Mouse (Mus musculus) kidney, postnatal 14 days (tissue): ENCODE data around the gene Rab11a.

ENCODE experiments used
- DNase-seq: peaks from one replicate; pipeline ENCODE4 v3.0.0; 2022; ENCODE audit warnings: mixed read lengths

Gene Rab11a

GRCm38 (mm10) chr9:64737406-64738201 is at the start of gene Rab11a:
Gene Rab11a (minus strand): TSS chr9:64737758.
- peak; percentile 98 for DNase-seq

- DNase-seq: no peak
Measured at GRCm38 (mm10) chr9:64786216-64786905, 48.8 kb upstream of the Rab11a start.

GRCm38 (mm10) chr9:64784841-64785240 is 47.3 kb upstream of the Rab11a start:
- DNase-seq: peak; percentile 67

- DNase-seq: no peak
Measured at GRCm38 (mm10) chr9:64783511-64783910, 46.0 kb upstream of the Rab11a start.

- DNase-seq: peak; percentile 32
Measured at GRCm38 (mm10) chr9:64779628-64780027, 42.1 kb upstream of the Rab11a start.

GRCm38 (mm10) chr9:64778151-64778550 is 40.6 kb upstream of the Rab11a start:
- DNase-seq: no peak

- peak; percentile 3 for DNase-seq
Measured at GRCm38 (mm10) chr9:64777441-64777987, 40.0 kb upstream of the Rab11a start.

GRCm38 (mm10) chr9:64775491-64775890 is 37.9 kb upstream of the Rab11a start:
- DNase-seq: no peak

GRCm38 (mm10) chr9:64774883-64775282 is 37.3 kb upstream of the Rab11a start:
- DNase-seq: no peak

- peak; percentile 42 for DNase-seq
Measured at GRCm38 (mm10) chr9:64774411-64774811, 36.9 kb upstream of the Rab11a start.

- peak; percentile 17 for DNase-seq
Measured at GRCm38 (mm10) chr9:64773936-64774335, 36.4 kb upstream of the Rab11a start.

- DNase-seq: no peak
Measured at GRCm38 (mm10) chr9:64773254-64773653, 35.7 kb upstream of the Rab11a start.

GRCm38 (mm10) chr9:64771236-64771635 is 33.7 kb upstream of the Rab11a start:
- peak; percentile 30 for DNase-seq

- DNase-seq: no peak
Measured at GRCm38 (mm10) chr9:64770411-64770849, 32.9 kb upstream of the Rab11a start.

- DNase-seq: no peak
Measured at GRCm38 (mm10) chr9:64769911-64770310, 32.4 kb upstream of the Rab11a start.

- peak; percentile 34 for DNase-seq
Measured at GRCm38 (mm10) chr9:64769066-64769695, 31.6 kb upstream of the Rab11a start.

- DNase-seq: no peak
Measured at GRCm38 (mm10) chr9:64767796-64768195, 30.2 kb upstream of the Rab11a start.

- no peak for DNase-seq
Measured at GRCm38 (mm10) chr9:64766136-64766535, 28.6 kb upstream of the Rab11a start.

GRCm38 (mm10) chr9:64764824-64765223 is 27.3 kb upstream of the Rab11a start:
- no peak for DNase-seq

- DNase-seq: no peak
Measured at GRCm38 (mm10) chr9:64758052-64758451, 20.5 kb upstream of the Rab11a start.

GRCm38 (mm10) chr9:64752575-64752974 is 15.0 kb upstream of the Rab11a start:
- no peak for DNase-seq

- no peak for DNase-seq
Measured at GRCm38 (mm10) chr9:64749314-64749713, 11.8 kb upstream of the Rab11a start.

- no peak for DNase-seq
Measured at GRCm38 (mm10) chr9:64747735-64748134, 10.2 kb upstream of the Rab11a start.
